Mouse (Mus musculus) embryonic facial prominence, embryonic 12.5 days (tissue): ENCODE measurements at regions not wholly inside any gene's neighbourhood (a gene's known extent, or its start where the extent isn't known, plus 50 kb on each side); places are given as distances from the start of the nearest gene placed in this dataset.

Experiments
- ATAC-seq: fragments of 200-750 bp; cut with Nextera tagmentation; 2 replicates; pipeline ENCODE4 v1.8.0; 2017; ENCODE audit not compliant: insufficient number of reproducible peaks, insufficient read depth, low FRiP score, low TSS enrichment
- H3K27ac ChIP-seq: fragments of 300-500 bp; sonication (generic); 2 replicates; pipeline ENCODE4 v1.5.1; 2016; ENCODE audit warnings: mild to moderate bottlenecking
- H3K27me3 ChIP-seq: fragments of 300-500 bp; sonication (generic); 2 replicates; pipeline ENCODE4 v1.6.1; 2016; ENCODE audit warnings: mild to moderate bottlenecking, moderate library complexity
- H3K36me3 ChIP-seq: fragments of 300-500 bp; sonication (generic); 2 replicates; pipeline ENCODE4 v1.6.1; 2016; ENCODE audit warnings: mild to moderate bottlenecking
- H3K4me1 ChIP-seq: fragments of 300-500 bp; sonication (generic); 2 replicates; pipeline ENCODE4 v1.6.1; 2016
- H3K4me2 ChIP-seq: fragments of 300-500 bp; sonication (generic); replicated peaks from 2 replicates; pipeline ENCODE4 v1.6.1; 2016; ENCODE audit warnings: mild to moderate bottlenecking, moderate library complexity
- H3K4me3 ChIP-seq: fragments of 300-500 bp; sonication (generic); 2 replicates; pipeline ENCODE4 v1.5.1; 2016; ENCODE audit warnings: mild to moderate bottlenecking
- H3K9ac ChIP-seq: fragments of 300-500 bp; sonication (generic); 2 replicates; pipeline ENCODE4 v1.6.1; 2016; ENCODE audit warnings: mild to moderate bottlenecking, moderate library complexity
- H3K9me3 ChIP-seq: fragments of 300-500 bp; sonication (generic); 2 replicates; pipeline ENCODE4 v1.6.1; 2016; ENCODE audit warnings: mild to moderate bottlenecking, moderate library complexity
- WGBS: fragments of 180-500 bp; shearing (Covaris S2); methylation state at CpG from one replicate; pipeline ENCODE4 v1.1.7; 2016; 5-methylcytosine and 5-hydroxymethylcytosine counted together

DNA sequence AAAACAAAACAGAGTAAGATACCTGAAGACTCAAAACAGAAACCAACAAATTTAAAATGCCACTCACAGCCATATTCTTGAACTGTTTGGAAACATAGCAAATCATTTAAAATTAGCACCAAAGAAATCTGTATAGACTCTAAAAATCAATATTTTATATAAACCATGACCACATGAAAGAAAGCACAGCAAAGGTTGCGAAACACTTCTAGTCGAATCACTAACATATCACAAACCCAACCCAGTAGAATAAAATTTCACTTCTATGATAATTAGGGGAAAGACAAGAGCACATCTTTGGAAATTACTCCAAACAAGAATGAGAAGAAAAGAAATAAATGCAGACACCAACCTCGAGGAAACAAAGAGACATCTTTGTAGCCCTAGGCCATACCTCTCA is 630.0 kb upstream of the Sox9 start:
- Histone ChIP-seq H3K4me1 (peaks cover 11% of the 10 kb centered on the region; the same call in 1 of the 2 replicates), H3K4me3 (no peak overlapping the region), H3K4me2 (no peak overlapping the region), H3K9me3 (no peaks in the 10 kb centered on the region), H3K27ac (no peak overlapping the region), H3K27me3 (no peaks in the 10 kb centered on the region), H3K9ac (no peak overlapping the region), H3K36me3 (no peaks in the 10 kb centered on the region)
- ATAC-seq: no peak
- 87% methylated on average over 3 of the region's 3 CpGs for WGBS

DNA sequence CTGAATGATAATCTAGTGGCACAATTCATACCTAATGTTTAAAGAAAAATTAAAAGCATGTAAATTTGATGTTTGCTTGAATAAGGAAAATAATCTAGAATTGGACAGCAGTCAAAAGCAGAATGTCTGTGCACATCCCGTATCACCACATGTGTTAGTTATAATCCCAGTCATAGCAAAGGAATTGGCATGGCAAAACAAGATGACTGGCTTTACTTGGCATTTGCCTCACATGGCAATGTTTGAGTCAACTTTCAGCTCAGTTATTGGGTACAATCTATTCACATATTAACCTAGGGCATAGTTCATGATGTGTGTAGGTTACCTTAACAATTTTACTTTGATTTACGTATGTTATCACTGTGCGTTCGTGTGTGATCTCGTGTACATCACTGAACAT is 628.8 kb upstream of the Sox9 start:
- no peak overlapping the region for H3K4me3 ChIP-seq
- H3K4me2 ChIP-seq: no peak overlapping the region
- no peak overlapping the region for H3K9ac ChIP-seq
- WGBS: 89% methylated on average over 5 of the region's 5 CpGs
- no peaks in the 10 kb centered on the region for H3K9me3 ChIP-seq
- no peak overlapping the region for H3K27ac ChIP-seq
- H3K27me3 ChIP-seq: no peaks in the 10 kb centered on the region
- ATAC-seq: no peak
- peaks cover 11% of the 10 kb centered on the region; the same call in 1 of the 2 replicates for H3K4me1 ChIP-seq
- no peaks in the 10 kb centered on the region for H3K36me3 ChIP-seq

DNA sequence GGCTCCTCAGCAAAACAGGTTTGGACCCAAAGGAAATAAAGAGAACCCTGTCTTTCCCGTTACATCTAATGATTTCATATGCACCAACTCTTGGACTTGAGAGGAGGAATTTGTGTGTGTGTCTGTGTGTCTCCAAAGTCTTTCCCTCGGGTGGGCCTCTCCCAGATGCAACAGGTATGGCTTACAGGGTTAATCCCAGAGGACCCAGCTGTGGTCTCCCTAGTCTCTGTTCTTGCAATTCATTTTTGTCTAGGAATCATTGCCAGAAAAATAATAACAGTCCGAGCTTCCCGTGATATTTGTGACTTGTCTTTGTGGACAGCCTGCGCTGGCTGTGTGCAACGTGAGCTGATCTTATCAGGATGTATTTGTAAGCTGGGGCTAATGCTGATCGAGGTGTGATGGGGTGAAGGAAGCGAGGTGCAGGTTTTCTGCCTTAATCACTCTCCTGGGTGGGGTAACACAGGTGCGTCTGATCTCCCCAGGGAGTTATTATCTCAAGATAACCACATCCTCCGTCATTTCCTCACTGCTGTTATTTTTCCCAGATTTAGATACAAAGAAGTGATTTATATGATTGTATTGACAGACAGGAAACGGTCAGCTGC is 627.2 kb upstream of the Sox9 start:
- H3K9me3 ChIP-seq: no peaks in the 10 kb centered on the region

DNA sequence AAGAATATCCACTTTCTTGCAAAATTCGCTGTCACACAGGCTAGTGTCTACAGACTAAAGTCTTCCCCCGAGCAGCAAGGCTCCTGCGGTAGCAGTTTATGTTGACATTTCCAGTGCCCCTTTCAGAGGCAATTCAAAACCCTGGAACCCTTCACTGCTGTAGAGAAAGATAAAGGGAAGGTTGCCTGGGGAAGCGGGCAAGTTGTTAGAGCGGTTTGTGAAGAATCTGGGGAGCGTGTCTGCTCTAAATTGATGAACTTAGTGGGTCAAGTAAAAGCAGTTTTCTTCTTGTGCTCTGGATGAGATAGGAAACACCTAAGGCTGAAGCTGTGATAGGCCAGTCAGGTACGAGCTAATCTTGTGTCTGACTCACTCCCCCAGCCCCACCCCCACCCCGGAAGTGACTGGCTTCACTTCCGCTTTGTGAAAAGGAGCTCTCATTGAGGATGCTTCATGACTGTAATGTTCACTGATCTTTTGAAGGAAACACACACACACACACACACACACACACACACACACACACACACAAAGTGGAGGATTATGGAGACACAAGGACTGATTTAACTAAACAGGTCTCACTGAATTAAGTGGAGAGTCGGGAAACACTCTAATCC is 626.6 kb upstream of the Sox9 start:
- H3K27me3 ChIP-seq: no peaks in the 10 kb centered on the region
- WGBS: 36% methylated on average over 10 of the region's 10 CpGs
- no peak overlapping the region for H3K9ac ChIP-seq
- no peak overlapping the region for H3K4me3 ChIP-seq
- H3K4me1 ChIP-seq: peaks cover 11% of the 10 kb centered on the region; the same call in 1 of the 2 replicates
- no peak overlapping the region for H3K4me2 ChIP-seq
- no peaks in the 10 kb centered on the region for H3K9me3 ChIP-seq
- H3K36me3 ChIP-seq: no peaks in the 10 kb centered on the region
- ATAC-seq: no peak
- no peak overlapping the region for H3K27ac ChIP-seq

More for the DNA sequence above, 627.2 kb upstream of the Sox9 start:
- WGBS: 37% methylated on average over 11 of the region's 11 CpGs
- Histone ChIP-seq H3K4me2 (no peak overlapping the region), H3K27me3 (no peaks in the 10 kb centered on the region), H3K4me3 (no peak overlapping the region), H3K27ac (no peak overlapping the region), H3K36me3 (no peaks in the 10 kb centered on the region), H3K9ac (no peak overlapping the region), H3K4me1 (peaks cover 11% of the 10 kb centered on the region; the same call in 1 of the 2 replicates)
- ATAC-seq: no peak

DNA sequence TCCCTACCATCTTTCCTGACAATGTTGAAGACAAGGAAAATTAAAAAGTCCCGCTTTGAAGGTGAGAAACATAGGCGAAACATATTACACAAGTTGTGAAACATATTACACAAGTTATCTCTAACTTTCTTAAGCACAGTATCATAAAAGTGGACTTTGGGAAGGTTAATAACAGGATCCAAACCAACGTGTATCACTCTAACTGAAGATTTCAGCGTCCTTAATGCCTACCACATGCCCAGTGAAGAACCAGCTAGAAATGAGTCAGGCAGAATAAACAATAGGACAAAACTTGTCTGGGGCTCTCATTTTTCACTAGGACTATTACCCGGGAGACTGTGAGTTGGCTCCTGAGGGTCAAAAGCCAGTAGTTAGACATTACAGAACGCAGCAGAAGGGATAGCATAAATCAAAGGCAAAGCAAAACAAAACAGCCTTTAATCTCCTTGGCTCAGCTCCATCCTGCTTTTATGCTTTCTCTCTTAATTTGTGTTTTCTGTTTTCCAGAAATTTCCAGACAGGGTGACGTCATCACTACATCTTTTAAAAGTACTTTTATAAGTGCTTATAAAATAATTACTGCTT is 618.3 kb upstream of the Sox9 start:
- 35% methylated on average over 7 of the region's 7 CpGs for WGBS
- H3K36me3 ChIP-seq: no peaks in the 10 kb centered on the region
- no peaks in the 10 kb centered on the region for H3K9me3 ChIP-seq
- no peak for ATAC-seq
- no peak overlapping the region for H3K9ac ChIP-seq
- H3K4me3 ChIP-seq: no peak overlapping the region
- H3K4me2 ChIP-seq: no peak overlapping the region
- H3K27me3 ChIP-seq: no peaks in the 10 kb centered on the region
- H3K27ac ChIP-seq: no peak overlapping the region
- peaks cover 4% of the 10 kb centered on the region for H3K4me1 ChIP-seq

DNA sequence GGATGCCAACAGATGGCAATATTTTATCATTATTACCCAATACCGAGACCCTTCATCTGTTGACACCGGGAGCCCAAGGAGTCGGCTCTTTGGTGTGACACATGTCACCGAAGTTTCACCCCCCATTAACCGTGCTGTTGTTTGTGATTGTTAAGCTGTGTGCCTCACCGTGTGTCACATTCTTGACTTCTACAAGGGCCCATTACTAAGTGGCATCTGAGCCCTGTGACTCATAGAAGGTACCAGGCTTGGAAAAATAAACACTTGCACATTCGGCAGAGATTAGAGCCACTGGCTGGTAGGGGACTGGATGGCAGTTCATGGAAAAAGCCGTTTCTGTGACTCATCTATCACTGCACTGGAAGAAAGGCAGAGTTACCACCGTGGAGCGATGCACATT is 608.4 kb upstream of the Sox9 start:
- Histone ChIP-seq H3K4me3 (no peak overlapping the region), H3K4me2 (no peak overlapping the region), H3K27me3 (no peaks in the 10 kb centered on the region), H3K4me1 (no peaks in the 10 kb centered on the region), H3K36me3 (no peaks in the 10 kb centered on the region), H3K27ac (no peak overlapping the region), H3K9me3 (no peaks in the 10 kb centered on the region), H3K9ac (no peak overlapping the region)
- WGBS: 68% methylated on average over 10 of the region's 10 CpGs
- ATAC-seq: no peak

DNA sequence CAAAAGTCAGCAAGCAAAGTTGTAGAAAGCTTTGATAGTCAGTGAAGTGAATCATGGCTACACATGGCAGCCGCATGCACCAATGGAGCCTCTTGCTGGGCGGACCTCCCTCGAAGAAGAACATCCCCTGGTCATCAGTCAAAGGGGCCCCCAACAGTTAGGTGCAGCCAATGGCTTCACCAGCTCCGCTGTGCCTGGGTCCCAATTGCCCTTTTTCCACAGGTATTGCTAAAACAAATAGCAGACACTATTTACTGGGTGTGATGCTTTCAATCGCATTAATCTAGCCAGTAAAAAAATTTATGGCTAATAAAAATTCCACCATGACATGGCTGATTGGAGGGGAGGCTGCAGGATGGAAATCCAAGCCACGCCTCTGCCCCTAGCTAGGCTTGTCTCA is 606.7 kb upstream of the Sox9 start:
- Histone ChIP-seq H3K9ac (no peak overlapping the region), H3K27ac (no peak overlapping the region), H3K4me1 (no peaks in the 10 kb centered on the region), H3K4me2 (no peak overlapping the region), H3K4me3 (no peak overlapping the region), H3K27me3 (no peaks in the 10 kb centered on the region), H3K9me3 (no peaks in the 10 kb centered on the region), H3K36me3 (no peaks in the 10 kb centered on the region)
- ATAC-seq: no peak
- WGBS: 93% methylated on average over 6 of the region's 6 CpGs

DNA sequence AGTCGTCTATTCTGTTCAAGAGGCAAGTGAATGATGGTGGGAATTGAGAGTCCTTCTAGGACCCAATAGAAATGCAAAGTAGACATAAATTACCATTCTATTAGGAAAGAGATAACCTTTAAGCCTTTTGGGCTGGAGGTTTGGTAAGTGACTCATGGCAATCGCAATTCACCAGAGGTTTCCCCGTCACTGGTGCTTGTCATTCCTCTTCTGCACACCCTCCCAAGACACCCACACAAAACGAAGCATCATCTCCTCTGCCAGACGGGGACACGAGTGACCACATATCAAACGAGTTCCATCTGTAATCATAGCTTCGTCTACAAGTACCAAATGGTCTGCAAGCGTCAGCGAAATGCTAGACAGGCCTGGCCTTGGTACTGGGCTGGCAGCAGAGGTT is 601.4 kb upstream of the Sox9 start:
- Histone ChIP-seq H3K4me1 (0 out of 2 replicates have a peak, but pooled peaks cover under 1% of the 10 kb centered on the region), H3K36me3 (no peaks in the 10 kb centered on the region), H3K9ac (no peak overlapping the region), H3K27me3 (no peaks in the 10 kb centered on the region), H3K27ac (no peak overlapping the region), H3K4me3 (no peak overlapping the region), H3K9me3 (no peaks in the 10 kb centered on the region), H3K4me2 (no peak overlapping the region)
- WGBS: 84% methylated on average over 10 of the region's 10 CpGs
- ATAC-seq: no peak

DNA sequence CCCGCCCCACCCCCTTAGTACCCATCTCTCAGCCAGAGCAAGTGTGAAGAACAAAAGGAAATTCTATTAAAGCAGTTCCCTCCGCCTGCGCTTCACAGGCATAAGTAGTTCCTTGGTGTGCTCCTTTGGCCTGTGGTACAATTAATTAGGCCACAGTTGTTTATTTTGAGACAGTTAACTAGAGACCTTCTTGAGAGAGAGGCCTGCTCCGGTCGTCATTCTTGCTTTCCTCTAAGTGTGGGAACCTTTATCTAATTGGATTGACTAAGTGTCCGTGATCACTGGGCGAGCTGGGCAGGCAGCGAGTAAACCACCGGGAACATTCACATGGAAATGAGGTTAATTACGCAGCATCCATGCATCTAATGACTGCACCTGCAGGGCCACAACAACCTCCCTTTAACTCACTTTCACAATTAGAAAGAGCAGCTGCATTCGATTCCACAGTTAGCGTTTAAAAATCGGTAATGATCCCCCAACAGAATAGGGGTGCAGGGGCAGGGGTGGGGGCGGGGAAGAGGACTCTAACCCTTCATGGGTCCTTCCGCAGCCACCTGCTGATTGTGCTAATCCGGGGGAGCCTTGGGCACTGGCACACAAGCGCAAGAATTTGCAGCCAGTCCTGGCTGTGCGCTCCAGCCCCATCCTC is 584.3 kb upstream of the Sox9 start:
- Histone ChIP-seq H3K4me3 (no peak overlapping the region), H3K27me3 (peaks cover 7% of the 10 kb centered on the region)
- ATAC-seq: no peak

DNA sequence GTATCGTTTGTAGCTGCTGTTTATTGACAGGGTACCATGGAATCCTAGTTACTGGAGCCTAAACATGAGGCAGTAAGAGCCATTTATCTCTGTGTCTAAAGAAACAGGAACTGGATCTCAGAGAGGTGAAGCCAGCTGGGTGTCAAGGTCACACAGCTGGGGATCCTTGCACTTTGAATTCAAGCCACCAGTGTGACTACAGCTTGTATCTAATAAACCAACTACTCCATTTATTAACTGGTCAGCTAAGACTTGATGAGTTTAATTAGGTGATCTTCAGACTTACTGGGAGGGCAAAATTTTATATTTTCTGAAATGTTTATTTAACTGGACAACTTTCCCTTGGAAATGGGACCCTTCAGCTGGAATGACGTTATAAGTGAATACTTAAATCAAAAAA is 577.5 kb upstream of the Sox9 start:
- H3K9ac ChIP-seq: no peak overlapping the region
- H3K9me3 ChIP-seq: no peaks in the 10 kb centered on the region
- no peaks in the 10 kb centered on the region for H3K4me1 ChIP-seq
- no peak for ATAC-seq
- H3K4me2 ChIP-seq: no peak overlapping the region
- no peaks in the 10 kb centered on the region for H3K27me3 ChIP-seq
- H3K36me3 ChIP-seq: no peaks in the 10 kb centered on the region
- H3K27ac ChIP-seq: no peak overlapping the region
- H3K4me3 ChIP-seq: no peak overlapping the region
- WGBS: 56% methylated on average over 2 of the region's 2 CpGs

More for the DNA sequence above, 584.3 kb upstream of the Sox9 start:
- H3K4me2 ChIP-seq: 0 out of 2 replicates have a peak overlapping the region, but pooled peaks have one; percentile 8
- 15% methylated on average over 18 of the region's 18 CpGs for WGBS
- H3K4me1 ChIP-seq: no peaks in the 10 kb centered on the region
- no peak overlapping the region for H3K27ac ChIP-seq
- no peak overlapping the region for H3K9ac ChIP-seq
- H3K36me3 ChIP-seq: no peaks in the 10 kb centered on the region
- no peaks in the 10 kb centered on the region for H3K9me3 ChIP-seq

DNA sequence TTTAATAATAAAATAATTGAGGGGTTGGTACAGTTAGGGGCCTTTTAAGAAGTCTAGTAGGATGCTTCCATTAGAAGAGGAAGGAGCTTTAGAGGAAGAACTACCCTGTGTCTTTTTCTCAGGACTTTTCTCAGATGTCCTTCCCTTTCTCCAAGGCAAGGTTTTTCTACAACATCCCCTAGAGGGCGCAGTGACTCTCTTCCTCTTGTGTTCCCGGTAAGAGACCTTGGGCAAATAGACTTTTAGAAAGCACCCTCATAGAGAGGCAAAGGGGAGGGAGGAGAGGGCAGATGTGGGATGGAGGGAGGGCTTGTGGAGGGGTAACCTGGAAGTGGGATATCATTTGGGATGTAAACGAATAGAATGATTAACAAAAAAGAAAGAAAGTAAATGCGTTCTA is 572.6 kb upstream of the Sox9 start:
- 30% methylated on average over 4 of the region's 4 CpGs for WGBS
- ATAC-seq: no peak
- H3K27ac ChIP-seq: no peak overlapping the region
- H3K4me1 ChIP-seq: no peaks in the 10 kb centered on the region
- H3K9ac ChIP-seq: no peak overlapping the region
- H3K9me3 ChIP-seq: no peaks in the 10 kb centered on the region
- no peaks in the 10 kb centered on the region for H3K36me3 ChIP-seq
- no peaks in the 10 kb centered on the region for H3K27me3 ChIP-seq
- H3K4me2 ChIP-seq: no peak overlapping the region
- no peak overlapping the region for H3K4me3 ChIP-seq
